Mouse (Mus musculus): ENCODE data around the gene Olfr267.

DNA sequence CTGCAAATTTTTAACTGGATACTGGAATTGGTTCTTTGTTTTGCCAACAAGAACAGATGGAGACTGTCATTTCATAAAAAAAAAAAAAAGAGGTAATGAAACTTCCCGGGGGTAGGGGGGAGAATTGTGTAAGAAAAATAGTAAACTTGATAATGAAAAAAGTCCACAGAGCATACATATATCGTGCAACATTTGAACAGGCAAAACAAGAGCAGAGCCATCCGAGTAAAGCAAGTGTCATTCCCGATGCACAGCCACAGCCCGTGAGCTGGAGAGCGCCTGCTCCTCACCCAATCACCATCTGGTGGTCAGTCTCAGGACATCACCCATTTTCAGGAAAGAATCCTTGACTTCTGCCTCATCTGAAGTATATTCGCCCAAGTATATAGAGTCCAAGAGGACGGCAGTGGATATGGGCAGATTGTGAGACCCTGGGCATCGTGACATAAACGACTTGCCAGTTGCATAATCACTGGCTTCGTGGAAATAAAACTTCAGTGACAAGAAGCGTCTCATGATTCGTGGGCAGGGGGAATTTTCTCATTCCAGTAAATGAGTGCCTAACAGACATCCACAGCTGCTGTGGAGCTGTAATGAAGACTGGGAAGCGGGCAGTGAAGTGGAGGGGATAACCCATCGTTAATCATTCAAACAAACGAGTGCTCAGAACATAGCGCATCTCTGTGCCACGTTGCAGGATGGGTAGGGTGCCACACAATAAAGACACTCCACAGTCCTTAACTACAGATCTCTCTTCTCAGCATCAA, 50.5 kb downstream of the Olfr267 start:
- TF ChIP-seq POLR2A (IDR thresholded peaks at IDR 0.05; ENCODE audit: insufficient read depth, low read length) (no peak), EP300 (IDR thresholded peaks at IDR 0.05; ENCODE audit: insufficient read depth, low read depth, low read length) (no peak), CTCF (IDR thresholded peaks at IDR 0.05; ENCODE audit: low read depth, low read length) (no peak)

All from ES-Bruce4 (cell line).